Mouse (Mus musculus) neural tube, embryonic 11.5 days (tissue): ENCODE results near the gene Uox. TPM values are rescaled to one million over a fixed set of nuclear protein-coding genes. Genes with fewer than 3 reads are reported as not detected.

ENCODE experiments used
- ATAC-seq: fragments of 200-750 bp; cut with Nextera tagmentation; 2 replicates; pipeline ENCODE4 v1.8.0; 2017; ENCODE audit warnings: moderate number of reproducible peaks, mild to moderate bottlenecking, moderate TSS enrichment, moderate library complexity; ENCODE audit not compliant: insufficient read depth, low FRiP score, low TSS enrichment
- DNase-seq: peaks from one replicate; pipeline ENCODE4 v3.0.0-alpha.2; 2015; ENCODE audit warnings: low spot score
- H3K27ac ChIP-seq: fragments of 300-500 bp; sonication (generic); 2 replicates; pipeline ENCODE4 v1.5.1; 2014; ENCODE audit warnings: low read depth, mild to moderate bottlenecking, low read length
- H3K27me3 ChIP-seq: fragments of 300-500 bp; sonication (generic); 2 replicates; pipeline ENCODE4 v1.6.1; 2014; ENCODE audit warnings: mild to moderate bottlenecking, low read length, mixed read lengths; ENCODE audit not compliant: control insufficient read depth, insufficient read depth
- H3K36me3 ChIP-seq: fragments of 300-500 bp; sonication (generic); 2 replicates; pipeline ENCODE4 v1.6.1; 2014; ENCODE audit warnings: mild to moderate bottlenecking, low read length, moderate library complexity, mixed read lengths; ENCODE audit not compliant: control insufficient read depth, insufficient read depth
- H3K4me1 ChIP-seq: fragments of 300-500 bp; sonication (generic); 2 replicates; pipeline ENCODE4 v1.6.1; 2014; ENCODE audit warnings: low read length, mixed read lengths; ENCODE audit not compliant: control insufficient read depth, insufficient read depth
- H3K4me2 ChIP-seq: fragments of 300-500 bp; sonication (generic); 2 replicates; pipeline ENCODE4 v1.6.1; 2014; ENCODE audit warnings: low read depth, mild to moderate bottlenecking, moderate library complexity
- H3K4me3 ChIP-seq: fragments of 300-500 bp; sonication (generic); 2 replicates; pipeline ENCODE4 v1.5.1; 2014; ENCODE audit warnings: low read depth, low read length
- H3K9ac ChIP-seq: fragments of 300-500 bp; sonication (generic); 2 replicates; pipeline ENCODE4 v1.6.1; 2014; ENCODE audit warnings: mild to moderate bottlenecking, low read length
- H3K9me3 ChIP-seq: fragments of 300-500 bp; sonication (generic); 2 replicates; pipeline ENCODE4 v1.6.1; 2016; ENCODE audit warnings: low read length; ENCODE audit not compliant: control insufficient read depth
- WGBS: fragments of 180-500 bp; shearing (Covaris S2); extraction: QIAGEN DNeasy Blood & Tissue Kit; methylation state at CpG from one replicate; pipeline ENCODE4 v1.1.7; 2014; 5-methylcytosine and 5-hydroxymethylcytosine counted together
- polyA plus RNA-seq: library from polyadenylated mRNA; unstranded; fragments of >200 nt; fragmentation: Nextera tagmentation; extraction: Ambion mirVana; gene quantifications from 2 replicates; pipeline ENCODE4 v1.2.1, GENCODE M21; 2014

Uox gene
- polyA plus RNA-seq, 1 experiment from 2014 or later = not detected

DNA sequence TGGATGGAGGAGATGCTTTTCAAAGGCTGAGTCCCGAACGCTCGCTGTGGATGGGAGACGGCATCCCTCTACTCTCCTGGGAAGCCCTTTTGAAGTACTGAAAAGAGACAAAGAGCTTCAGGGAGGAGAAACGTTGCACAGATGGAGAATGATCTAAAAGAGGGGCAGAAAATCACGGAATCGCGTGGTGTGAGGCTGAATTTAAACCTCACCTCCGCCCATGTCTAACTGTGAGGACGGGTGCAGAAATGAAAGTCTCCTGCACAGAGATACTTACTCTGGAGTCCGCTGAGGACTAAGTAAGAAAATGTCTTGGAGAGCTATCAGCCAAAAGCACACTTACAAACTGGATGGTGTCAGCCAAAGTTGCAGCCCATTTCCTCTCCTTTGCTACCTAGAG is 51.7 kb downstream of the Uox start:
- WGBS = 84% methylated on average over 11 of the region's 11 CpGs
- no peaks in the 10 kb centered on the region for H3K27me3 ChIP-seq
- DNase-seq (no peak), ATAC-seq (no peak)
- H3K27ac ChIP-seq = no peak overlapping the region
- no peak overlapping the region for H3K9ac ChIP-seq
- H3K4me3 ChIP-seq = no peak overlapping the region
- H3K9me3 ChIP-seq = no peaks in the 10 kb centered on the region
- H3K4me2 ChIP-seq = no peak overlapping the region
- no peaks in the 10 kb centered on the region for H3K36me3 ChIP-seq
- no peaks in the 10 kb centered on the region for H3K4me1 ChIP-seq

DNA sequence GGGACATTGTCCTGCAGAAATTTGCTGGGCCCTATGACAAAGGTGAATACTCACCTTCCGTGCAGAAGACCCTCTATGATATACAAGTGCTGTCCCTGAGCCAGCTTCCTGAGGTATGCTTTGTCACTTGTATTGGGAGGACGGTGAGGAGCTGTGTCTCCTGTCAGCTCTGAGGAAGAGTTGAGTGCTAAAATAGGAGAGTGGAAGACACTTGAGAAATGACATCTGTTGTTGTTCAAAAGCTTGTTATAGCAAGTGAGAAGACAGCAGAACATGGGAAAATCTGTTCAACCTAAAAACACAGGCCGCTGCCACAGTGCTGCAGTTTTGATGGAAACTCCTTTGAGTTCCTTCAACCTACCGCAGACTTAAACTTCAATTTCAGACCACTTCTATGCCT is 55.5 kb downstream of the Uox start:
- no peak overlapping the region for H3K4me2 ChIP-seq
- H3K36me3 ChIP-seq = no peaks in the 10 kb centered on the region
- H3K4me3 ChIP-seq = no peak overlapping the region
- DNase-seq (no peak), ATAC-seq (no peak)
- no peaks in the 10 kb centered on the region for H3K9me3 ChIP-seq
- WGBS = 93% methylated on average over 4 of the region's 4 CpGs
- no peak overlapping the region for H3K27ac ChIP-seq
- no peak overlapping the region for H3K9ac ChIP-seq
- H3K4me1 ChIP-seq = no peaks in the 10 kb centered on the region
- no peaks in the 10 kb centered on the region for H3K27me3 ChIP-seq

DNA sequence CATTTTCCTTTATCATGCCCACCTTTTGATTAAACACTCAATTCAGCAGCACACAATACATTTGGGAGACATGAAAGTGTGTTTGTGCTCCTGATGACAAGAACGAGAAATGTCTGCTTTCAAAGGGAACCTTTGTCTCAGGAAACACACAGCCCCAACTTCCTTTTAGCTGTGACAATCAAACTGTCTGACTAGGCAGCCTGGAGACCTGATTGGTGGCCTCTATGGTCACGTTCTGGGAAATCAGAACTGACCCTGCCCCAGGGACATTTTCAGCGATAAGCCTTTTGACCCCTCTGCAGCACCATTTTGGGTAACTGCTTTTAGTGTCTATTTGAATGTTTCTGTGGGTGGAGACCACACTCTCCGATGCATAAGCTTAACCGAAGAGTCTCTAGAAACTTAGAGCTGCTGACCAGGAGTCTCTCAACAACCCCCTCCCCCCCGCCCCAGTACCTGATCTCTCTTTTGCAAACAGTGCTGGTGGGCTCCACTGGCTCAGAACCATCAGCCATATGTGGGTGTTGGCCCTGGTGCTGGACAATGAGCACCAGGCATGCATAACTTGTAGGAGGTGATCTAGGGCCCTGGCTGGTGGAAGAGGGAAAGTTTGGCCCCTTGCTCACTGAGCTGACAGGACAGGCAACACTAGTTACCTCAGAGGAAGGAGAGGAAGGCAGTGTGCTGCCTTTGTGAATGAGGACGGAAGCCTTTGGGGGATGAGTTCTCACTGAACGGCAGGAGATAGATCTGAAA is 58.2 kb downstream of the Uox start:
- H3K4me1 ChIP-seq = no peaks in the 10 kb centered on the region
- no peak for DNase-seq
- 82% methylated on average over 8 of the region's 8 CpGs for WGBS
- H3K27me3 ChIP-seq = no peaks in the 10 kb centered on the region
- H3K36me3 ChIP-seq = no peaks in the 10 kb centered on the region
- no peaks in the 10 kb centered on the region for H3K9me3 ChIP-seq
- H3K4me3 ChIP-seq = no peak overlapping the region
- no peak overlapping the region for H3K9ac ChIP-seq
- no peak overlapping the region for H3K27ac ChIP-seq
- no peak overlapping the region for H3K4me2 ChIP-seq
- ATAC-seq = no peak

DNA sequence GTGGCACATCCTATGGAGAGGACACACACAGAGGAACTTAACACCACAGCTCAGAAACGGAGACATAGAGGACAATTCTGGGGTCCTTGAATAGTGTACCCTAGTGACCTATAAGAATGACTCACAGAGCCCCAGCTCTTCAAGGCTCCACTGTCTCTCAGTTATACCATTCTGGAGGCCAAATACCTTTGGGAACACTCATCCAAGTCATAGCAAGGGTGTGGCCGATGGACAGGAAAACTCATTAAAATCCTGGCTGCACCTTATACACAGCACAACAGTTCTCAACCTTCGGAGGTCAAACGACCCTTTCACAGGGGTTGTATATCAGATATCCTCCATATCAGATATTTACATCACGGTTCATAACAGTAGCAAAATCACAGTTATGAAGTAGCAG is 62.3 kb downstream of the Uox start:
- H3K4me1 ChIP-seq = no peaks in the 10 kb centered on the region
- H3K4me2 ChIP-seq = no peak overlapping the region
- WGBS = 89% methylated on average over 5 of the region's 5 CpGs
- H3K4me3 ChIP-seq = no peak overlapping the region
- H3K9me3 ChIP-seq = no peaks in the 10 kb centered on the region
- no peaks in the 10 kb centered on the region for H3K27me3 ChIP-seq
- no peaks in the 10 kb centered on the region for H3K36me3 ChIP-seq
- DNase-seq (no peak), ATAC-seq (no peak)
- no peak overlapping the region for H3K9ac ChIP-seq
- no peak overlapping the region for H3K27ac ChIP-seq

DNA sequence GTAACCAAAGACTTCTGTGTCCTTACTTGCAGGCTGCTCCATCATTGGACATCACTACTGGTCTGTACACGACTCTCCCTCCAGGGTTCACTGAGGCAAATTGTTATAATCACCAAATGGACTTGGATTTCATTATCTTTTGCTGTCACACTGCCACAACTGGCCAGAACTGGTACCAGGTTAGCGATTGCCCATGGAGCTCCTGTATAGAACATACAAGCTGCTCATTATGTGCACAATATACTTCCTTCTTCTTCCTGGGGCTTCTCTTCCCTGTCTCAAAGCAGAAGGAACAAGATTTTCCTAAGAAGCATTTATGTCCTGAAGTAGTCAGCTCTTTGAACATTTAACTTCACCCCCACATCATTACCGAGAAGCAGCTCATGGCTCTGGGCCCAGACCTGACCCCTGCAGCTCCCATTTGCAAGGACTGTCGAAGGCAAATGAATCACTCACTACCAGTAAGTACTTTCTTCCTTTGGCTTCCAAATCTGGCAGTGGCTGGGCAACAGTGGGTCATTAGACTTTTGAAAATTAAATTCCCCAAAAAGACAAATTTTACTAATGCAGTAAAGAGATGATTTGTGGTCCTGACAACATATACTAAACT is 71.7 kb downstream of the Uox start:
- no peak overlapping the region for H3K4me2 ChIP-seq
- no peak overlapping the region for H3K4me3 ChIP-seq
- 58% methylated on average over 4 of the region's 4 CpGs for whole genome bisulfite sequencing
- H3K36me3 ChIP-seq = no peaks in the 10 kb centered on the region
- no peak overlapping the region for H3K9ac ChIP-seq
- DNase-seq (no peak), ATAC-seq (no peak)
- no peaks in the 10 kb centered on the region for H3K9me3 ChIP-seq
- no peak overlapping the region for H3K27ac ChIP-seq
- no peaks in the 10 kb centered on the region for H3K27me3 ChIP-seq
- H3K4me1 ChIP-seq = no peaks in the 10 kb centered on the region

DNA sequence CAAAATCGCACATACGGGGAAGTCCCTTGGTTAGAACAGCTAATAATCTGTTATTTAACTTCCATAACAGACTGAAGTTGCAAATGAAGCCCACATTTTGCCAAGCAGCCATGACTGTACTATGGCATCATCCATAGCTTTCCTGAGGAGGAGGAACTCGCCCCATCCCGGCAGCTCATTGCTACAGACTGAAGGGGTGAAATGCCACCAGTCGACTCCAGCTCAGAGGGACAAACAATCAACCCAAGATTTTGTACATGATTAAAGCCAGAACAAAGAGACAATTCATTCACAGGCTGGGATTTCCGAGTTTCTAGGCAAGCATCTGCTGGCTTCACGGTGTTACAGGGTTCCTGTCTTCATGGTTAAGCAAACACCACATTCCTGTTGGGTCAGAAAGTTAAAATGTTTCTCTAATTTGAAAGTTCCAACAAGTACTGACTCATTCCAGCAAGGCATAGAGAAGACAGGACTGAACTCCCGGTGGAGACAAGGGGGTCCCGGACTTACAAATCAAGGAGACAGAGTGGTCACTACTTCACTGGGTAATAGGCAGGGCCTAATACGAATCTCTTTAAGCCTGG is 79.2 kb downstream of the Uox start:
- WGBS = 78% methylated on average over 10 of the region's 10 CpGs
- DNase-seq (no peak), ATAC-seq (no peak)
- Histone ChIP-seq H3K27me3 (no peaks in the 10 kb centered on the region), H3K4me2 (no peak overlapping the region), H3K4me1 (no peaks in the 10 kb centered on the region), H3K9ac (no peak overlapping the region), H3K9me3 (no peaks in the 10 kb centered on the region), H3K27ac (no peak overlapping the region), H3K4me3 (no peak overlapping the region), H3K36me3 (no peaks in the 10 kb centered on the region)

DNA sequence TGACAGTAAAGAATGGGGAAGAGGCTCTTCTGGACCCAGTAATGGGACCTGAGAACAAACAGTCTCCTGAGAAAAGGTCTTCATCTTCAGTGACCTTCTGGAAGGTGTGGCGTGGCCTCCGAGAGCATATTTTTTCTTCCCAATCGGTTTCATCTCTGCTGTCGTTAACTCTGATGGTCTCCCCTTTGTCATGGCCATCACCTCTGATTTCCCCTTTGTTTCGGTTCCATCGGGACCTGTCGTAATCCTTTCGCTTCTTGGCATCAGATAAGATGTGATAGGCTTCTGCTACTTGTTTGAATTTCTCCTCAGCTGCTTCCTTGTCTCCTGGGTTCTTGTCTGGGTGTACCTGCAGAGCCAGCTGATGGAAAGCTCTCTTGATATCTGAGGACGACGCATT is 80.5 kb downstream of the Uox start:
- Histone ChIP-seq H3K36me3 (no peaks in the 10 kb centered on the region), H3K27ac (no peak overlapping the region), H3K27me3 (no peaks in the 10 kb centered on the region), H3K9ac (no peak overlapping the region), H3K4me1 (no peaks in the 10 kb centered on the region), H3K9me3 (no peaks in the 10 kb centered on the region), H3K4me2 (no peak overlapping the region), H3K4me3 (no peak overlapping the region)
- ATAC-seq = no peak
- 90% methylated on average over 10 of the region's 10 CpGs for WGBS
- DNase-seq = no peak

DNA sequence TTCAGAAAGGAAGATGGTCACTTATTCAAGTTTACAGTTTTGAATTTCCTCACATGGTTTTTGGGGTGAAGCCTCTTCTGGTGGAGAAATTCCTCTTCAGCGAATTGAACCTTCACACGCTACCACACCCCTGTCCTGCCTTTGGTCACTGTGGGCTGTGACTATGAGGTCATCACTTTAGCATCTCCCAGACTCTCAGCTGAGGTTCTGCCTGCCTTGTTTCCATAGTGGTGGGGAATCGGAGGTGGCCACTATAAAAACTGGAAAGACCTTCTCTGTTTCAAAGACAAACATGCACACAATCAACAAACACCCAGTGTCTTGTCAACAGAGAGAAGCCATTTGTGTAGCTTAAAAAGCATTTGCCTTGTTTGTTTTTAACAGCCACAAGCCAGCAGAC is 81.0 kb downstream of the Uox start, which contains the start of gene 4930503B20Rik:
Gene 4930503B20Rik, minus strand, starts transcription at position 101 of the 400 bp plus-strand sequence.
- no peak within 1 kb of the TSS for H3K4me2 ChIP-seq
- DNase-seq = no peak
- H3K9ac ChIP-seq = no peak within 1 kb of the TSS
- H3K27ac ChIP-seq = no peak within 1 kb of the TSS
- no peak within 1 kb of the TSS for H3K4me3 ChIP-seq
- no peaks in the 10 kb centered on the region for H3K4me1 ChIP-seq
- no peak for ATAC-seq
- 79% methylated on average over 3 of the region's 3 CpGs for WGBS
- no peaks in the 10 kb centered on the region for H3K27me3 ChIP-seq
- no peaks in the 10 kb centered on the region for H3K9me3 ChIP-seq
- H3K36me3 ChIP-seq = no peaks in the 10 kb centered on the region

DNA sequence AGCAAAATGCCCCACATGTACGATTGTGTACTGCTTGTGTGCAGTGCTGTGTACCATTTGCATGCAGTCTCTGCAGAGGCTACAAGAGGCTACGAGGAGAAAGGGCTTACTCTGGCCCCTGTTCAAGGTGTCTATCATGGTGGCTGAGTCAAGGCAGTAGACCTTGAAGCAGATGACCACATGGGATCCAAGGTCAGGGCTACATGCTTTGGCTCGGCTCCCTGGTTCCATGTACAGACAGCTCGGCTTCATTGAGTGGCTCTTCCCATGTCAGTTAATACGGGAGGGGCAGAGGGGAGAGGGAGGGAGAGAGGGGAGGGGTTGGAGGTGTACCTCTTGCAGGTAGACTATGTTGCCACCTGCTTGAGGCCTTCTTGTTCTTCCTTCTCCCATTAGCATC is 82.2 kb downstream of the Uox start:
- no peak for ATAC-seq
- Histone ChIP-seq H3K9me3 (no peaks in the 10 kb centered on the region), H3K27ac (no peak overlapping the region), H3K4me3 (no peak overlapping the region), H3K27me3 (no peaks in the 10 kb centered on the region), H3K36me3 (no peaks in the 10 kb centered on the region), H3K4me2 (no peak overlapping the region), H3K9ac (no peak overlapping the region), H3K4me1 (no peaks in the 10 kb centered on the region)
- DNase-seq = no peak
- WGBS = 91% methylated on average over 5 of the region's 5 CpGs
